Mouse (Mus musculus) kidney, postnatal 4 days (tissue): ENCODE measurements at regions not wholly inside any gene's neighbourhood (a gene's known extent, or its start where the extent isn't known, plus 50 kb on each side); places are given as distances from the start of the nearest gene placed in this dataset.
A peak's percentile ranks its signal among the peaks of the same experiment; 100 is the strongest.

Source experiments
- DNase-seq, 2 experiments: peaks; one replicate each; pipeline ENCODE4 v3.0.0; 2021; ENCODE audit warnings: mixed read lengths in 2 of 2

DNA sequence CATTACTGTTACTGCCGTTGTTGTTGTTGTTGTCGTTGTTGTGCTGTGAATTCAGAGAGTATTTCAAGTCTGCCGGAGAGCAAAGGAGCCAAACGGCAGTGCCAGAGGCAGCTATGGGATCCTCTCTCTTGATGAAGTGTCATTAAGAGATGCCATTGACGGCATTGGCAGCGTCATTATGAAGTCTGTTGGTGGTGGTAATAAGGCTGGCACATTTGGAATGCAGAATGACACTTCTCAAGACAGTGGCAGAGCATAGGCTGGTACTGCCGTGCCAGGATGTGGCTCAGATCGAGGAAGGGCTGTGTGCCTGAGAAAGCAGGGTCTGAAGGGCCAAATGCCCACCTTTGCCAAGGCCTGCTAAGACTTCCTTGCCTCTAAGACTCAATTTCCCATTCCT, 494.3 kb downstream of the Vrk1 start:
- no peak for DNase-seq

DNA sequence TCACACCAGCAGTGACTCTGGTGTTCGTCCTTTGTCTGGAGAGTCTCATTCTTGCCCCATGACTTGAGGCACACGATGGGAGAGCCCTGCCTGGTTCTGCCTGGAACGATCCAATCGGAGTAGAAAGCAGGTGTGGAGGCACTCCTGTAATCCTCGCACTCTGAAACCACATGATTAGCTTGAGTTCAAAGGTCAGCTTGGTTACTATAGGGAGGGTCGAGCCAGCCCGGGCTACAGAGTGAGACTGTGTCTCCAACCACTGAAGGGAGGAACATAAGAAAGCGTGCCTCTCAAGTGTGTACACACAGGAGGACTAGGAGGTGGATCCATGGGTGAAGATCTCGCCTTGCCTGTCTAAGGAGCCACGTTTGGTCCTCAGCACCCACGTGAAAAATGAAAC, 504.0 kb downstream of the Vrk1 start:
- no peak for DNase-seq

DNA sequence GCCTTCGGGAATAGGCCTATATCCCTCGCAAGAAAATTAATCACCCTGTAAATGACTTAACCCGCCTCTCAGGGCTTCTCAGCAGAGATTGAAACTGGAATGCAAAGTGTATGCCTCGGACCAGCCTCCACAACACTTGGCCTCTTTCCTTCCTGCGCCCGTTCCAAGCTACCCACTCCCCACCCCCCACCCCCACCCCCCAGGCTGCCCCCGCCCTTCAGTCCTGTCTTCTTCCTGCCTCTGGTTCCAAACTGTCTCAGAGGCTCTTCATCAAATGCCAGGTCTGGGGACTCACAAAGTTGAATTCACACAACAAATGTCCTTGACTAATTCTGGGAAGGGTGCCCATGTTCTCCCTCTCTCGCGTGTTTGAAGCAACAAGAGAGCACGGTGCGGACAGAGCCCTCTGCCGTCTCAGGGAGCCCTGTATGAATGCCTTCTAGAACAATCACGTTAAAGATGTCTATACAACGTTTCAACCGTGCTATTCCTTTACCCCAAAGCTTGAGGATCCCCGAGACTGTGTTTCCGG, 505.3 kb downstream of the Vrk1 start:
- DNase-seq: peak in 1 of 2 experiments; percentile 6

DNA sequence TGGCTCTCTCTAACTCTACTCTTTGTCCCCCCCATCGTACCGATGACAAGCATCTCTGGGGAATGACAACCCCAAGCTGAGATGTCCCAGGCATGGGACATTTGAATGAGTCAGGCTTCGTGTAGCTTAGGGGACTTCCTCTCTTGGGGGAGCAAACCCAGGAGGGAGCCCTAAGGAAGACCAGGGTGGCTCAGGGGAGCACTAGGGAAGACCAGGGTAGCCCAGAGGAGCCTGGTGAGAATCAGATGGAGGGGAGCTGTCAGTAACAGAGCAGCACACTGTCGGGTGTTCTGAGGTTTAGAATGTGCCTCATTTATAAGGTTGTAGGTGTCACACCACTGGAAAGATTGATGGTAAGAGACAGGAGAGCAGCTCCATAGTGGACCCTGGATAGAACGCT, 509.1 kb downstream of the Vrk1 start:
- no peak for DNase-seq

DNA sequence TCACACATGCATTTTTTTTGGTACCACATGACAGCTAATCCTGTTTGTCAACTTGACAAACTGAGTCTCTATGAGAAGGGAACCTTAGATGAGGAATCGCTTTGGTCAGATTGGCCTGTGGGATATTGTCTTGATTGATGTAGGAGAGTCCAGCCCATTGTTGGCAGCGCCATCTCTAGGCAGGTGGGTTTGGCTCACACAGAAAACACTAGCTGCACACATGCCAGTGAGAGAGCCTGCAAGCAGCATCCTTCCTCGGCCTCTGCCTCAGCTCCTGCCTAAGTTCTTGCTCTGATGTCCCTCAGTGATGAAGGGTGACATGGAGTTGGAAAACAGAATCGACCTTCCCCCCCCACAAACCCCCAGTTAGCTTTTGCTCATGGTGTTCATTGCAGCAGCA, 514.4 kb downstream of the Vrk1 start:
- no peak for DNase-seq

DNA sequence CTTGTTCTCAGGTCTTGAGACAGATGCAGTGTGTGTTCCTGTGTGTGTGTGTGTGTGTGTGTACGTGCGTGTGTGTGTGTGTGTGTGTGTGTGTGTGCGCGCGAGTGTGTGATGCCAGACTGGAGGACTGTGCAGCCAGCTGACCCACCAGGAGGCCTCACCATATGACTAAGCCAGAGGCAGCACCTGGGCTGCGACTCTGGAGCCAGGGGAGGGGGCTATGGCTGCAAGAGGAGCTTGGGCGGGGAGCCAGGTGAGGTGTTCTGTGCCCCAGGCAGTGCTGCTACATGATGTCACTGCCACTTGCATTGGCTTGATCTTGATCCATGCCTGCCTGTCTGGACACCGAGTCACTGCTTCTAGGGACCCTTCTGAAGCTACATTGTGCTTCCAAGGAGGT, 517.1 kb downstream of the Vrk1 start:
- DNase-seq: peak in 1 of 2 experiments; percentile 4

DNA sequence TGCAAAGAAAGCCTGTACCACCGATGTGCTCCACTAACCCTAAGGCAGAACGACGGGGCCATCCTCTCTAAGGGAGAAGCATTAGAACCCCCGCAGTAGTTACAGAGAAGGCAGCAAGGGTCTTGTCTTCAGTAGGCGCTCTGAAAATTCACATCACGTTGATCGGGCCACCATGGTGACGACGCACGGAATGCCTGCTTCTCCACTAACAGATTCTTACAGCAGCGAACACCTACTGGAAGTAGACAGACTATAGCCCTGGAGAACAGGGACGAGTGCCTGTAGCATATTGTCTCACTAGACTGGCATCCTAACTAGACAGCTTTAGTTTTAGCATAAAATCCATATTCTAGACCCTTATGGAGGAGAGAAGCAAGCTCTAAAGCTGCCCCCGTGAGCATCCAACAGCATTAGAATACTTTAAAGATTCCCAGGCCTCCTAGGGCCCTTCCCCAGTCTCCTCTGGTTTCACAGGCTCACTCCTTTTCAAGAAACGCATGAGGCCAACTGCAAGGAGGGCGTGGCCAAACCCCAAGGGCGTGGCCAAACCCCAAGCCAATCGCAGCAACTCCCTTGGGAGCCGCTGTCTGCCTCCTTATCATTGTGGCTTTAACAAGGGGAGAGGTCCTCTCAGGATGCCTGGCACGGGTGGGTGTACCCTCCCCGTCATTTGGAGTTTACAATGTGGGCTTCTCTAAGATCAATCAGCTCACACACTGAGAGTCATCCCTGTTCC, 517.8 kb downstream of the Vrk1 start:
- DNase-seq: peak; percentile 26 to 41

DNA sequence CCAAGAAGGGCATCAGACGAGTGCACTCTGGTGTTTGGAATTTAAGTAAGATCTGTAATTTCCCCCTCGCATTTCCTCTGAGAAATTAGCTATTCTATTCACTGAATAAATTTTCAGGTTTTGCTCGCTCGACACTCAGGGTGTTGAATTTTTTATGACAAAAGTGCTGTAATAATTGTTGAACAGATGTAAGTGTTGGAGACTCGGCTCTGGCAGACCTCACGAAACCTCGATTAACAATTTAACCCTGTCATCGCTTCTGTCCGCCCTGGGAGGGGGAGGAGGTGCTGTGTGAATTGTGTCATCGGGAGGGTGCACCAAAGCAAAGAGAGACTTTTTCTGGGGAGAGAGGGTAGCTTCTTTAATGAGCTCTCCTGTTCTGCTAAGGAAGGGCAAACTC, 518.5 kb downstream of the Vrk1 start:
- no peak for DNase-seq

DNA sequence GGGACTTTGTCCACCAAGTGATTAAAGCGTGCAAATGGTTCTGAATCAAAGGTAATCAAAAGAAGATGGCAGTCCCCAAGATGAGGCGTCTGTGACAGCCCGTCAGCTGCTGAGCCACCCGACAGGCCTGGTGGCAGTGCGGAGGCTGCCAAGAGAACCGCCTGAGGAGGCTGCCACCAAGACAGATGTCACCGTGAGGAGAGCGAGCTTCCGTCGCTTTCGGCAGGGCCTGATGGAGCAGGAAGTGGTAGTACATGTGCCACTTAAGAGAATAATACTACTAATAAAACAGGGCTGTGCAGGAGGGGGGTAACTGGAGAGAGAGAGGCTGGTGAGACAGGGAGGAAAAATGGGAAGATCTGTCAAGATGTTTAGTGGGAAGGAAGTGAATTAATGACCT, 519.1 kb downstream of the Vrk1 start:
- DNase-seq: no peak

DNA sequence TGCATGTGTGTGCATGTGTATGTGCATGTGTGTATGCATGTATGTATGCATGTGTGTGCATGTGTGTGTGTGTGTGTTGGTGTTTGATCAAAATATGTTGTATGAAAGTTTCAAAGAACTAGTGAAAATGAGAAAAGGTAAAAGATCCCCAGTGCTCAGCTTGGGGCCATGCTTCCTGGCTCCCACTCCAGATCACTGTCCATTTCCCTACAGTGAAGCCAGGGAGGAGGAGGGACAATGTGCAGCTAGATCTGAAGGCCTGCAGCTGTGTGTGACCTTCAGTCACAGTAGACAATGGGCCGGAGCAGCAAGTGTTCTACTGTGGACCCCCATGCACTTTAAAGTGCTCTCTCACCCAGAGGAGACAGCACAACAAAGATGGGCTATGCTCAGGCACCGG, 525.1 kb downstream of the Vrk1 start:
- no peak for DNase-seq

DNA sequence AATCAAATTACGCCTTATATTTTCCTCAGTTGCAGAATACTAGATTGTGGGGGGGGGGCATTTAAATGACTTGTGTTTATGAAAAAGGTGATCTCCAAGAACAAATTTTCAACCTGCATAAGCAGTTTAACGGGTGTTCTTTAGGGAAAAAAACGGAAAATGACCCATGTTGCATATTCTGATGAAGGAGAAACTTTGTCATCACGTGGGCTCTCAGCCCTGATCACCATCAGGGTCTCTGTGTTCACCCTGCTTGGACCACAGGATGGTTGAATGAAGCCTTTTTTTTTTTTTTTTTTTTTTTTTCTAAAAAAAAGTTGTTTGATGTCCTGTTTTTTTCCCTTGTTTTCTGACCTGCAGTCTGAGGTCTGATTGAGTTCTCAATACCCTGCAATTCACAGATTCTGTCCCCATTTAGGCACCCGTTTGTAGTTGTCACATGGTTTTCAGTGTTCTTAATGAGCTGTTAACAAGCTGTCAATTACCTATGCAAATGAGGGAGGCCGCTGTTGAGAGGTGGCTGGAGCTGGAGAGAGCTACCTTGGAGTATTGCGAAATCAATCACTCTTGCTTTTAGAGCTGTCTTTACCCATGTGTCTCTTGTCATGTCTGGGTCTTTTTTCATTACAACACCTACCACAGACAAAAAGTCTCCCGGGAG, 525.7 kb downstream of the Vrk1 start:
- no peak for DNase-seq

DNA sequence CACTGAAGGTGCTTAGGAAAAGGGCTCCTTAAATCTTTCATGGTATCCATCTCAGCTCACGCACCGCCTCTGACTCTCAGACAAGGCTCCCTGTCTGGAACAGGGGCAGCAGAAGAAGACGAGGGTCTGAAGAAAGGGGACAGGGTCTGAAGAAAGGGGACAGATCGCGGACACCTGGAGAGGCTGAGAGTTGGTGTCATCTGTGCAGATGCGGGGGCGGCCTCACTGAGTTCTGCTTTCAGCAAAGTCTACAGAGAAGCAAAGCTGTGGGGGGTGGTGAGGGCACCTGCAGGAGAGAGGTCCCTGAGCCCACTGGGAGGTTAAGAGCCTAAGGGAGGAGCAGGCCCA, 526.2 kb downstream of the Vrk1 start:
- DNase-seq: no peak

DNA sequence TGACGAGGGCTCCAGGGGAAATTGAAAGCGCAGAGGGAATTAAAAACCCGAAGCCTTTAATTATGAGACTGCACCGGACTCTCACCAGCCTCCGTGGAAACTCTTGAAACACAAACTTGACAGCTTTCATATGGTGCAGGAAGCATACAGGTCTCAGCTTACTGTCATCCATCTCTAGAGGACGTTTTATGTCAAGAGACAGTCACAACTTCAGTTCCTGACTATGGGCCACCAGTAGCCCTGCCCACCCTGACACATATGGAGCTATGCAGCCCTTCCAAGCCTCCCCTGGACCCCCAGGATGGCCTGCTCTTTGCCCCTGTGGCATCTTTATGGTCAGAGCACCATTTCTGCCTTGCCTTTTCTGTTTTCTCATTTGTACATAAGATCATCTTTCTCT, 530.0 kb downstream of the Vrk1 start:
- DNase-seq: no peak

DNA sequence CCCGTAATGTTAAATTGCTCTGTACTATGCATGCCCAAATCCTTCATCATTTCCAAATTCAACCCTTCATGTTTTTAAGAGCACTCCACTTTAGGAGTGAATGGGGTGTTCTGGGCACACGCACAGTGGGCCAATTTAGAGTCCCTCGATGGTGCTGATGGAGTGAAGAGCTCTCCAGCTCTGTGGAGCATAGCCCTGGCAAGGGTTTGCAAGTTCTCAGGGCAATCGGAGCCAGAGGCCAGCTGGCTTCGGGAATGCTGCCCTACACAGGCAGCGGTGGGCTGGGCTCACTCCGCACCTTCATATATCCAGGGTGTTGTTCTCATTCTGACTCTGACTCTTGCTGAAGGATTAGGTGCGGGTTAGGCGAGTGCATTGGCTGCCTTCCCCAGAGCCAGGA, 549.5 kb downstream of the Vrk1 start:
- DNase-seq: no peak

DNA sequence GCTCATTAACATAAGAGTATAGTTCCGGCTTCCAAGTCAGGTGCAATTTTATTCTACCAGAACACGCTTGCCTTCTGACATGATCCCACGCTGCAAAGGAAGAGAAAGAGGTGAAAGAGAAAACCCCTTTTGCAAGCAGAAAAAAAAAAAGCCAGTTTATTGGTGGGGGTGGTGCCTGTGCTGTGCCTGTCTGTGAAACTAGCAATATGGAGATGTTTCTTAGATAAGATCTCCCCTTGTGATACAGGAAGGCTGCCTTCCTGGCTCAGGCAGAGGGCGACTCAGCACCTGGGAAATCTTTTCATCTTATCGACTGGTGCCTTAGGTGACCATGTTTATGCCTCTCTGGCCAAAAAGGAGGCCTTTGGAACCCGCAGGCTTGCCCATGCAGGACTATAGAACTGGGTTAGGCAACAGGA, 555.2 kb downstream of the Vrk1 start:
- DNase-seq: no peak

DNA sequence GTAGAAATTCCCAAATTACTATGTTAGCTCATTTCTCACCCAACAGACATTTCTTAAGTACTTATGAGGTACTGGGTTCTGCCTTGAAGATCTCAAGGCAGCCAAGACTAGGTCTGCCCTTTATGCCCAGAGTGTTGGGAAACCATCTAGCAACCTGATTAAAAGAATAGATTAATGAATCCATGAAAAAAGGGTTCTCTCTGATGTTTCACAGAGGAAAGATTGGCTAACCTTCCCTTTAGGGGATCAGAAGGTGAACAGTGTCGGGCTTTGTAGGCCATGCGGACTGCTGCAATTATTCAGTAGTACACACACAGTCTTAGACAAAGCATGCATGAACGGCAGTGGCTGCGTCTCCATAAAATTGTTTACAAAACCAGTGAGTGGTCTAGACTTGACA, 556.3 kb downstream of the Vrk1 start:
- no peak for DNase-seq

DNA sequence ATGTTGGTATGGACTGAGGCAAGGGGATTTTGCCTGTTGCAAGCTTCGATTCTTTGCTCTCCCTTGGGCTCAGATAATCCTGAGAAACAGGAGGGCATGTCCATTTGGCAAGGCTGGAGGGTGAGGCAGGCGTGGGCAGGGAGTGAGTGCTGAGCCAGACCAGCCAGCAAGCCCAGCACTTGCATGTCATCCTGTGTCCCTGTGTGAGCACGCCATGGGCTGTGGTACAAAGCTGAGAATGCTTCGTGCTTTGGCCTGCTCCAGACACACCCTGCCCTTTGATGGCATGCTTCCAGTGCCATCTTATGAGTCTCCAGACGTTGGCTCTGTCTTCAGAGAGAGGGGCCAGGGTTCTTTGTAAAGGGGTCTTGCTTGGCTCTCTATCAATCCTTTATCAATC, 557.1 kb downstream of the Vrk1 start:
- DNase-seq: no peak

DNA sequence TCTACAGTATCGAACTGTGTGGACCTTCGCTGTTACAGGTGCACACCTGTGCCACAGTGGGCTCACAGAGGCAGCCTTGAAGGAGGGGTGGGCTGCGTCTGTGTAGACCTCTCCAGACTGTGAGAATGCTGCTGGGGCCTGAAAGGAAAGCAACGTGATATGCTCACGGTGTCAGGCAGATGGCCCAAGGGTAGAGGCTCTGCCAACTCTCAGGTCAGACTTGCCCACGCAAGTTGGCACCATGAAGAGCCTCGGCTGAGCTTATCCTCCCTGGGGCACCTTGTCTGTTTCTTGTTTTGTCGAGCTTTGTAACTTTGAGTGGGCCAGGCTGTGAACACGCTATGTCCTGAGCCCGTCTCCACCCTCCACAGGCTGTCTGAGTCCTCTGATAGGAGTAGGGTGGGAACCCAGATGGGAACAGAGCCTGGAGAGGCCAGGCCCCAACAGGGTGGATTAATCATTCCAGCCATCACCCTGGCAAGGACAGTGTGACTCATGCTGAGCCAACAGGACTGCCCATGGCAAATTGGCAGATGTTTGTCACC, 558.6 kb downstream of the Vrk1 start:
- DNase-seq: no peak

DNA sequence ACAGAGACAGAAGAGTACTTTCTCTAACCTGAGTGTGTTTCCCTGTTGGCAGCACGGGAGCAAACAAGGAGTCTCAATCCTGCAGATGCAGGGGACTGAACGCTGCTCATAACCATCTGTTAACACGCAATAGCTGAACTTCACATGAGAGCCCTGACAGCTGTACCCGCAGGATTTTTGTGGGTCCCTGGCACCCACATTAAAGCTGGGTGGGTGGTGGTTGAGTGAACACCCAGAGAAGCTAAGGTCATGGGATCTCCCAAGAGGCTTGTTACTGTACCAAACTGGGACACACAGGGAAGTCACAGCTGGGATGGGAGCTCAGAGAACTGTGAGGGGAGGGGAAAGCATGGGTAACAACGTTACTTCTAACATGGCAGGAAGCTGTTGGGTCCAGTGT, 562.9 kb downstream of the Vrk1 start:
- DNase-seq: no peak

DNA sequence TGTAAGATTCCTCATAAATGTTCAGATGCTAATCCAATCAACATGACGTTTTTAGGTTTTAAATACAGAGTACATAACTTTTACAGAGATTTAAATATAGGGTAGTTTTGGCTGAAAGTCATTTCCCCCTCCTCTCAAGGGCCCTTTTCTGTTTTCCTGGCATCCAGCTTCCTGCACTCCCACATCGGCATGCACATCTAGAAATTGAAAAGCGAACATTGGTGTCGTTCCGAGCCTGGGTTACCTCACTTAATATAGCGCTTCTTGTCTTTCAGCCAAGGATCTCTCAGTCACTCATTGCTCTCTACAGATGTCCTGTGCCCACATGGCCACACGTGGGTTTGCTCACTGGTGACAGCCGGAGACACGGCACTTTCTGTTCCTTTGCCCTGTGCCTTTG, 572.7 kb downstream of the Vrk1 start:
- DNase-seq: no peak

DNA sequence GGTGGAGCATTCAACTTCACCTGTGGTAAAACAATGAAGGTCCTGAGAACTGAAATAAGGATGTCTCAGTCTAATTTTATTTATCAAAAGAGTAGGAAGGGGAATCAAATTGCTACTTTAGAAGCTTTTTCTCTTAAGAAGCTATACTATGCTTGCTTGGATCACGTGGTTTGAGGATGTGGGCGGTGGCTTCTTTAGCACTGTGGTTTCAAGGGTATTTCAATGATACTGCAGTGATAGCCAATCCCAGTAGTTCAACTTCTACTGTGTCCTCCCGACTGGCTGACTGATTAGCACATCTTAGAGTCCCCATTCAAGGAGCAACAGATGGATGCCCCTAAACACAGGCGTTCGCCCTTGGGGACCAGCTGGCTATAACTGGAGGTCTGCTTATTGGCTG, 575.6 kb downstream of the Vrk1 start:
- no peak for DNase-seq

DNA sequence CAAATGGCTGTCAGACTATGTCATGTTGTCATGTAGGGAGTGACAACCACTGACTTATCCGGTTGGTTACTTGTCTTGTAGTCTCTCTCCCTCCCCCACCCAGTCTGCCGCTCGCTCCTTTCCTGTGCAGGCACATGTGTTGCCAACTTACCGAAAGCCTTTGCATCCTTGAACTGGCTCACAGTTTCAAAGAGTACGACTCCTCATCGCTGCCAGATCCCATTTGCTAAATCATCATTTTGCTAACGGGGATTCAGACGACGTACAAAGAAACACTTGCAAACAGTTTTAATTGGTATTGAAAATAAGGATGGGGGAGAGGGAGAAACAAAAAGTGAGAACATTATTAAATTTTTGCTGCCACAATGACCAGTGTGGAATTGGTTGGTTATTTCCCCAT, 582.7 kb downstream of the Vrk1 start:
- no peak for DNase-seq

DNA sequence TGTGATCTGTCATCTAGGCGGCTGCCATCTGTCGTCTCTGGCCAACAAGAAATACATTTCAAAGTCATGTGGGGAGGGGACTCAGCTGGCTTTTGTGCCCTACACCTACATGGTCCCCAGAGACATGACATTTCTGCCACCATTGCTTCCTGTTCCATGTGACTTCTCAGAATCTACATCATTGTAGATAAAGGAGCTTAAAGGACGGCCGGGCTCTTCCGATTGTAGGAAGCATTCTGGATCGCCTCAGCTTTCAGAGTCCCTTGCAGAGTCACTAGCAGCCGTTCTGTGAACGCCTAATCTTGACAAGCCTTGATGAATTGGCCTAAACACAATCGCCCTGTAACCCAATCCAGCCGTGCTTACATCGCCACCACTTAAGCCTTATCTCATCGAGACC, 587.6 kb downstream of the Vrk1 start:
- DNase-seq: no peak

DNA sequence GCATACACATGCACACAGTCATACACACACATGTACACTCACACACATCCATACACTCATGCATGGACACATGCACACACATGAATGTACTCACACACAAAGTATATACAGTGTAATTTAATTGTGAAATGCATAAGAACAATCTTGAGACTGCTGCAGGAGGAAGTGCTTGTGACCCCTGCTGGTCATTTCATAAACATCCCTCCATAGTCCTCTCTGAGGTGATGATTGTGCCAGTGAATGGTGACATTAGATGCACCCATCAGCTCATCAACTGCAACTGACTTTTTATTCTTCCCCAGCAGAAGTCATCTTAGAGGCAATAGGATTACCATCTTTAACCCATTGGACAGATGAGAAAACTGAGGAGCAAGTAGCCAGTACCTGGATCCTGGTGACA, 597.2 kb downstream of the Vrk1 start:
- DNase-seq: no peak
